Mouse (Mus musculus) stomach, postnatal 0 days (tissue): Measurements from ENCODE around the gene Mmp2.
A peak's percentile ranks its signal among the peaks of the same experiment; 100 is the strongest.

ENCODE experiments used
- CTCF ChIP-seq: IDR thresholded peaks from 2 replicates; pipeline ENCODE4 v1.5.1; 2016; ENCODE audit warnings: antibody characterized with exemption, low read depth, mild to moderate bottlenecking, moderate library complexity
- EP300 ChIP-seq: optimal IDR thresholded peaks from 2 replicates; pipeline ENCODE3; 2016; ENCODE audit warnings: antibody characterized with exemption

DNA sequence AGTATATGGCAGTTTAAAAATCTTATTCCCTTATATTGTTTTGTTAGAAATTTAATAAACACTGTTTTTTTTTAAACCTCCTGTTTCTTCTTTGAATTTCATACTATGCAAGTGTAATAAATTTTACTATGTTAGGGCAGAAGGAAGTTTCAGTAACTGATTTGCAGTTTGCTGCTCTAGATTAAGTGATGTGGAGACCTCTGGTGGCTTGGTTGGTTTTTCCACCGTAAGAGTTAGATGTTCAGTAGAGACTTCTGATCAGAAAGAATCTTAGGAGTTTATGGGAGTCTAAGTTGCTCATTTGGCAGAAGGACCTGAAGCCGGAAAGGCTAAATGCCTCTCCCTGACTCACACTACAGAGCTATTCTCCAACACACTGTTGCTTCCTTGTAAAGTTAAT, 56.7 kb downstream of the Mmp2 start:
- TF ChIP-seq CTCF (peak; percentile 74), EP300 (no peak)
